Mouse (Mus musculus) brain, adult 2 months (tissue): ENCODE measurements around the gene Arl8a.
"Not testable (repeated sequence)": the region's sequence is repeated elsewhere in the genome, so short reads cannot be mapped to it uniquely, and the experiment has no call there.

Experiments
- DNase-seq: peaks from one replicate; pipeline ENCODE4 v3.0.0; 2011; ENCODE audit warnings: low read depth, low spot score

Arl8a gene

GRCm38 (mm10) chr1:135146077-135146945 lies at the start of gene Arl8a:
Arl8a (plus strand) TSS chr1:135146824.
- DNase-seq, result peak; percentile 93

GRCm38 (mm10) chr1:135097441-135097840 lies 49.2 kb upstream of the Arl8a start:
- DNase-seq, result no peak

- no peak for DNase-seq
Measured at GRCm38 (mm10) chr1:135098441-135098840, 48.2 kb upstream of the Arl8a start.

GRCm38 (mm10) chr1:135100400-135100799 lies 46.2 kb upstream of the Arl8a start:
- DNase-seq, result no peak

GRCm38 (mm10) chr1:135105124-135105523 lies 41.5 kb upstream of the Arl8a start, which contains the start of gene Lgr6:
Lgr6 (minus strand) TSS chr1:135105276.
- peak; percentile 20 for DNase-seq

- peak; percentile 74 for DNase-seq
Measured at GRCm38 (mm10) chr1:135105951-135106350, 40.7 kb upstream of the Arl8a start.

- DNase-seq, result peak; percentile 33
Measured at GRCm38 (mm10) chr1:135108611-135109010, 38.0 kb upstream of the Arl8a start.

GRCm38 (mm10) chr1:135110075-135110474 lies 36.5 kb upstream of the Arl8a start:
- peak; percentile 65 for DNase-seq

- DNase-seq, result not testable (repeated sequence)
Measured at GRCm38 (mm10) chr1:135111271-135111670, 35.4 kb upstream of the Arl8a start.

GRCm38 (mm10) chr1:135112661-135113060 lies 34.0 kb upstream of the Arl8a start:
- peak; percentile 77 for DNase-seq

- DNase-seq, result no peak
Measured at GRCm38 (mm10) chr1:135124573-135125363, 21.9 kb upstream of the Arl8a start.

- DNase-seq, result no peak
Measured at GRCm38 (mm10) chr1:135125990-135126389, 20.6 kb upstream of the Arl8a start.

GRCm38 (mm10) chr1:135126443-135127027 lies 20.1 kb upstream of the Arl8a start:
- DNase-seq, result peak; percentile 56

GRCm38 (mm10) chr1:135128011-135128441 lies 18.6 kb upstream of the Arl8a start:
- DNase-seq, result peak; percentile 60

GRCm38 (mm10) chr1:135128986-135129385 lies 17.6 kb upstream of the Arl8a start:
- no peak for DNase-seq

- DNase-seq, result peak; percentile 26
Measured at GRCm38 (mm10) chr1:135129543-135130183, 17.0 kb upstream of the Arl8a start.

- DNase-seq, result no peak
Measured at GRCm38 (mm10) chr1:135130376-135131018, 16.1 kb upstream of the Arl8a start.

GRCm38 (mm10) chr1:135131034-135131433 lies 15.6 kb upstream of the Arl8a start:
- DNase-seq, result no peak

GRCm38 (mm10) chr1:135131560-135131959 lies 15.1 kb upstream of the Arl8a start:
- DNase-seq, result peak; percentile 41

GRCm38 (mm10) chr1:135132473-135132872 lies 14.2 kb upstream of the Arl8a start, which contains the start of gene Ptpn7:
Ptpn7 (plus strand) TSS chr1:135132700.
- DNase-seq, result peak; percentile 79

GRCm38 (mm10) chr1:135132893-135133369 lies 13.7 kb upstream of the Arl8a start:
- no peak for DNase-seq
